Mouse (Mus musculus): ENCODE results near the gene Tmem171. TPM values are rescaled to one million over a fixed set of nuclear protein-coding genes. Genes with fewer than 3 reads are reported as not detected.

Gene Tmem171
- polyA plus RNA-seq (2012; ENCODE audit: insufficient read depth, low replicate concordance): not detected in 2 replicates

GRCm38 (mm10) chr13:98694773-98695314 lies at the start of gene Tmem171:
Tmem171 (minus strand) TSS chr13:98694834.
- Histone ChIP-seq H3K9me3 (peaks cover 9% of the 10 kb centered on the region; the same call in 1 of the 2 replicates), H3K27me3 (replicated peaks) (peaks cover 59% of the 10 kb centered on the region), H3K4me1 (peaks cover 10% of the 10 kb centered on the region), H3K4me3 (replicated peaks) (no peak within 1 kb of the TSS), H3K36me3 (replicated peaks; ENCODE audit: low read length) (no peaks in the 10 kb centered on the region)
- TF ChIP-seq FLI1 (IDR thresholded peaks at IDR 0.05; ENCODE audit: low read length): no peak
- TF ChIP-seq GATA1 (IDR thresholded peaks at IDR 0.05; ENCODE audit: borderline replicate concordance, low read length): no peak

- no peaks in the 10 kb centered on the region for H3K4me1 ChIP-seq
- no peaks in the 10 kb centered on the region for H3K9me3 ChIP-seq
- H3K27me3 ChIP-seq (replicated peaks): no peaks in the 10 kb centered on the region
- no peak overlapping the region for H3K4me3 ChIP-seq (replicated peaks)
- TF ChIP-seq GATA1 (IDR thresholded peaks at IDR 0.05; ENCODE audit: borderline replicate concordance, low read length) (no peak), FLI1 (IDR thresholded peaks at IDR 0.05; ENCODE audit: low read length) (no peak)
- H3K36me3 ChIP-seq (replicated peaks; ENCODE audit: low read length): peaks cover 87% of the 10 kb centered on the region
Measured at GRCm38 (mm10) chr13:98743829-98744228, 49.2 kb upstream of the Tmem171 start.

GRCm38 (mm10) chr13:98743214-98743613 lies 48.6 kb upstream of the Tmem171 start:
- peaks cover 86% of the 10 kb centered on the region for H3K36me3 ChIP-seq (replicated peaks; ENCODE audit: low read length)
- H3K4me1 ChIP-seq: no peaks in the 10 kb centered on the region
- TF ChIP-seq GATA1 (IDR thresholded peaks at IDR 0.05; ENCODE audit: borderline replicate concordance, low read length) (no peak), FLI1 (IDR thresholded peaks at IDR 0.05; ENCODE audit: low read length) (no peak)
- H3K27me3 ChIP-seq (replicated peaks): no peaks in the 10 kb centered on the region
- no peak overlapping the region for H3K4me3 ChIP-seq (replicated peaks)
- no peaks in the 10 kb centered on the region for H3K9me3 ChIP-seq

- no peak overlapping the region for H3K4me3 ChIP-seq (replicated peaks)
- no peaks in the 10 kb centered on the region for H3K4me1 ChIP-seq
- peaks cover 75% of the 10 kb centered on the region for H3K36me3 ChIP-seq (replicated peaks; ENCODE audit: low read length)
- H3K9me3 ChIP-seq: no peaks in the 10 kb centered on the region
- TF ChIP-seq FLI1 (IDR thresholded peaks at IDR 0.05; ENCODE audit: low read length): no peak
- no peak for TF ChIP-seq GATA1 (IDR thresholded peaks at IDR 0.05; ENCODE audit: borderline replicate concordance, low read length)
- H3K27me3 ChIP-seq (replicated peaks): no peaks in the 10 kb centered on the region
Measured at GRCm38 (mm10) chr13:98738213-98738612, 43.6 kb upstream of the Tmem171 start.

DNA sequence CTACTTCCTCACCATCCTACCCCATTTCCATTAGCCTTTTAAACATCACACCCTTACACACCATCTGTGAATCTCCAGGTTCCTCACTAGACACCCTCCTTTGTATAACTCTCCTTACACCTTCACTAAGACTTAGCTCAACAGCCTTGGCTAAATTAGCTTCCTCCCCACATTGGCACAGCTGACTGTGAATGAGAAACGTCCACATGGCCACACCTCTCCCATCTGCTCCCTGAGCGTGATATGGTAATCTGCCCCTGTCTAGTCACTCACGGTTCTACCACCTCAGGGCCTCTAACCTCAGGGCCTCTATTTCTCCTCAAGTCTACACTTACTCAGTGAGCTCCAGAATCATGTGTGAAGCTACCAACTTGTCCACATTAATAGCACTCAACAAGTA lies 38.7 kb upstream of the Tmem171 start:
- H3K4me3 ChIP-seq (replicated peaks): no peak overlapping the region
- peaks cover 84% of the 10 kb centered on the region for H3K36me3 ChIP-seq (replicated peaks; ENCODE audit: low read length)
- no peak for TF ChIP-seq FLI1 (IDR thresholded peaks at IDR 0.05; ENCODE audit: low read length)
- no peak for TF ChIP-seq GATA1 (IDR thresholded peaks at IDR 0.05; ENCODE audit: borderline replicate concordance, low read length)
- no peaks in the 10 kb centered on the region for H3K9me3 ChIP-seq
- H3K4me1 ChIP-seq: no peaks in the 10 kb centered on the region
- H3K27me3 ChIP-seq (replicated peaks): no peaks in the 10 kb centered on the region

DNA sequence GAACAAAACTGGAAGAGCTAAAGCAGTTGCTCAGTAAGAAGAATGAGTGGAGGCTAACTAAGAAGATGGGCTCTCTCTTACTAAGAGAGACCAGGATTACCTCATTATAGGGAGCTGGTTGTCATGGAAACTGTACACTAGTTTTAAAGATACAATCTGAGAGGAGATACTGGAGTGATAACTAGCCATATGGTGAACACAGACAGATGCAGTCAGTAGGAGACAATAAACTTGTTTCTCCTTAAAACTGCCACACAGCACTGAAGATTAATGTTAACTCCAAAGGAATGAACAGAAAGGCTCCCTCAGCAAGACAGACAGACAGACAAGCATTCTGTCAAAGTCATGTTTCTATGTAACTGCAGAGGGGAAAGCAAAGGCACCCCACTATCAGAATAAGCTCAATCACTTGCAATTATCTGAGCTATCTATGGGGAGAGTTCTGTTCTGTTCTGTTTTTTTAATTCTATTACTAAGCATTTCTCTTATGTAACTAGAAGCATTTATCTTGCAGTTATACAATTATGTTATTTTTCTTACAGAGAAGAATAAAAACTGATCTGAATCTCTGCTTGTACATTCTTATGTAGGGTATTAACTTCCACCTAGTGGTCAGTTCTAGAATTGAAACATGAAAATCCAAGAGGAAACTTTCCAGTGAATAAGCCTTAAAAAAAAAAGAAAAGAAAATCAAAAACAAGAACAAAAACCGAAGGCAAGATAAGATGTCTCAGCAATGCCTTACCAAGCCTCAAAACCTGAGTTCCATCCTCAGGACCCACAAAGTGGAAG lies 34.8 kb upstream of the Tmem171 start:
- no peak overlapping the region for H3K4me3 ChIP-seq (replicated peaks)
- H3K36me3 ChIP-seq (replicated peaks; ENCODE audit: low read length): peaks cover 96% of the 10 kb centered on the region
- H3K4me1 ChIP-seq: peaks cover 3% of the 10 kb centered on the region; the same call in 1 of the 2 replicates
- TF ChIP-seq FLI1 (IDR thresholded peaks at IDR 0.05; ENCODE audit: low read length): no peak
- TF ChIP-seq GATA1 (IDR thresholded peaks at IDR 0.05; ENCODE audit: borderline replicate concordance, low read length): no peak
- H3K9me3 ChIP-seq: no peaks in the 10 kb centered on the region
- no peaks in the 10 kb centered on the region for H3K27me3 ChIP-seq (replicated peaks)

DNA sequence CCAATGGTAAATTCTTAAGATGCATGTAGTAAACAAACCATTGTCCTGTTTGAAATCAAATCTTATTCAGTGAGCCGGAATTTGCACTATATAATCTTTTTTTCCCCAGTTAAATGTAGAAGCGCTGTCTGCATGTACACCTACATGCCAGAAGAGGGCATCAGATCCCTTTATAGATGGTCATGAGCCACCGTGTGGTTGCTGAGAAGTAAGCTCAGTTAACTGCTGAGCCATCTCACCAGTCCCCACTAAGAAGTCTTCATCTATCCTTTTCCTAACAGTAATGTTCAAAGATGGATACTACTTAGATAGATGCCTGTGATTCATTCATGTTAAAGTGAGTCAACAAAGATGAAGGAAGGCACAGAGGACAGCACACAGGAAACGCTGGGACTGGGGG lies 31.9 kb upstream of the Tmem171 start:
- TF ChIP-seq GATA1 (IDR thresholded peaks at IDR 0.05; ENCODE audit: borderline replicate concordance, low read length) (no peak), FLI1 (IDR thresholded peaks at IDR 0.05; ENCODE audit: low read length) (no peak)
- Histone ChIP-seq H3K4me3 (replicated peaks) (no peak overlapping the region), H3K4me1 (peaks cover 3% of the 10 kb centered on the region; the same call in 1 of the 2 replicates), H3K9me3 (peaks cover 8% of the 10 kb centered on the region), H3K36me3 (replicated peaks; ENCODE audit: low read length) (peaks cover 95% of the 10 kb centered on the region), H3K27me3 (replicated peaks) (no peaks in the 10 kb centered on the region)

DNA sequence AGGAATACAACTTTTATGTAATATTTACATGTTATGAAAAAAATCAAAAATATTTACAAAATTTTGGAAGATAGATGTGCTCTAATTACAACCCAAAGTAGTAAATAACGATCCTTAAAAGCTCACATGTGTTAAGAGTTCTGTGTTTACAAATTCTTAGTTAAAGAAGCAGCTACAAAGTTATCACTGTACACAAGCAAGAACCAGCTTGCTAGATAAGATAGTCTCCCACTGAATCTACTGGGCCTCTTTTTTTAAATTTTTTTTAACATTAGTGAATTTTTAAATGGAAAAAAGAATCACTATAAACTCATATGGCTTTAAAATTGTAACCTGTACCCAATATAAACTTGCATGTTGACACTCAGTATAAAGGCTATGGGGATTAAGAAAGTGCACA lies 28.8 kb upstream of the Tmem171 start:
- Histone ChIP-seq H3K36me3 (replicated peaks; ENCODE audit: low read length) (peaks cover 70% of the 10 kb centered on the region), H3K4me1 (peaks cover 3% of the 10 kb centered on the region; the same call in 1 of the 2 replicates), H3K4me3 (replicated peaks) (no peak overlapping the region), H3K9me3 (peaks cover 8% of the 10 kb centered on the region), H3K27me3 (replicated peaks) (no peaks in the 10 kb centered on the region)
- TF ChIP-seq FLI1 (IDR thresholded peaks at IDR 0.05; ENCODE audit: low read length) (no peak), GATA1 (IDR thresholded peaks at IDR 0.05; ENCODE audit: borderline replicate concordance, low read length) (no peak)

- no peak overlapping the region for H3K4me3 ChIP-seq (replicated peaks)
- TF ChIP-seq FLI1 (IDR thresholded peaks at IDR 0.05; ENCODE audit: low read length): no peak
- TF ChIP-seq GATA1 (IDR thresholded peaks at IDR 0.05; ENCODE audit: borderline replicate concordance, low read length): no peak
- peaks cover 8% of the 10 kb centered on the region for H3K9me3 ChIP-seq
- H3K4me1 ChIP-seq: peaks cover 3% of the 10 kb centered on the region; the same call in 1 of the 2 replicates
- H3K27me3 ChIP-seq (replicated peaks): no peaks in the 10 kb centered on the region
- H3K36me3 ChIP-seq (replicated peaks; ENCODE audit: low read length): peaks cover 60% of the 10 kb centered on the region
Measured at GRCm38 (mm10) chr13:98722296-98722695, 27.7 kb upstream of the Tmem171 start.

DNA sequence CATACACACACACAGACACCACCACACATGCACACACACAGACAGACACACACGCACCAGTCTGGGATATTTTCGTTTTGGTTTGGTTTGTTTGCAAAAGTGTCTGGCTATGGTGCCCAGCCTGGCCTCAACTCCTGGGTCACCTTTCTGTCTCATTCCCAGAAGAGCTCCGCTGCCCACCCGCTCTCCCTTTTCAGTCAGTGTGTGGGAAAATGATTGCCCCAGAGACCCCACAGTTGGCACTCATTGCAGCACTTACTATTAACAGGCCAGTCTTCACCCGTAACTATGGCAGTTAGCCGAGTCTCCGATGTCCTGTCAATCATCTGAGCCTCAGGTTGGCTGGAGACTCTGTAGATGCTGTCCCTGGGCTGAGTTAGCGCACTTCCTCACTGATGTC lies 21.5 kb upstream of the Tmem171 start:
- Histone ChIP-seq H3K4me3 (replicated peaks) (no peak overlapping the region), H3K4me1 (no peaks in the 10 kb centered on the region), H3K9me3 (no peaks in the 10 kb centered on the region), H3K27me3 (replicated peaks) (no peaks in the 10 kb centered on the region), H3K36me3 (replicated peaks; ENCODE audit: low read length) (peaks cover under 1% of the 10 kb centered on the region)
- TF ChIP-seq FLI1 (IDR thresholded peaks at IDR 0.05; ENCODE audit: low read length) (no peak), GATA1 (IDR thresholded peaks at IDR 0.05; ENCODE audit: borderline replicate concordance, low read length) (no peak)
